Mouse (Mus musculus) heart, embryonic 11.5 days (tissue): Measurements from ENCODE around the gene Tmem80. TPM values are rescaled to one million over a fixed set of nuclear protein-coding genes. Genes with fewer than 3 reads are reported as not detected.

Source experiments
- ATAC-seq: fragments of 200-750 bp; cut with Nextera tagmentation; replicated peaks from 2 replicates; pipeline ENCODE4 v1.8.0; 2017; ENCODE audit warnings: moderate library complexity; ENCODE audit not compliant: insufficient number of reproducible peaks, low FRiP score, low TSS enrichment
- H3K27ac ChIP-seq: fragments of 300-500 bp; sonication (generic); 2 replicates; pipeline ENCODE4 v1.5.1; 2014; ENCODE audit warnings: mild to moderate bottlenecking, low read depth, low read length
- H3K27me3 ChIP-seq: fragments of 300-500 bp; sonication (generic); 2 replicates; pipeline ENCODE4 v1.6.1; 2014; ENCODE audit warnings: mild to moderate bottlenecking, low read length, mixed read lengths; ENCODE audit not compliant: control insufficient read depth, insufficient read depth
- H3K36me3 ChIP-seq: fragments of 300-500 bp; sonication (generic); 2 replicates; pipeline ENCODE4 v1.6.1; 2014; ENCODE audit warnings: mild to moderate bottlenecking, low read length, moderate library complexity, mixed read lengths; ENCODE audit not compliant: control insufficient read depth, insufficient read depth
- H3K4me1 ChIP-seq: fragments of 300-500 bp; sonication (generic); 2 replicates; pipeline ENCODE4 v1.6.1; 2014; ENCODE audit warnings: low read length; ENCODE audit not compliant: control insufficient read depth, insufficient read depth
- H3K4me2 ChIP-seq: fragments of 300-500 bp; sonication (generic); 2 replicates; pipeline ENCODE4 v1.6.1; 2014; ENCODE audit warnings: mild to moderate bottlenecking, moderate library complexity
- H3K4me3 ChIP-seq: fragments of 300-500 bp; sonication (generic); 2 replicates; pipeline ENCODE4 v1.5.1; 2014; ENCODE audit warnings: low read depth, low read length
- H3K9ac ChIP-seq: fragments of 300-500 bp; sonication (generic); 2 replicates; pipeline ENCODE4 v1.6.1; 2014; ENCODE audit warnings: mild to moderate bottlenecking, low read depth, low read length, moderate library complexity
- H3K9me3 ChIP-seq: fragments of 300-500 bp; sonication (generic); replicated peaks from 2 replicates; pipeline ENCODE4 v1.6.1; 2016; ENCODE audit warnings: low read length; ENCODE audit not compliant: control insufficient read depth
- WGBS: fragments of 180-500 bp; shearing (Covaris S2); extraction: QIAGEN DNeasy Blood & Tissue Kit; methylation state at CpG from one replicate; pipeline ENCODE4 v1.1.7; 2014; ENCODE audit not compliant: insufficient replicate concordance; 5-methylcytosine and 5-hydroxymethylcytosine counted together
- polyA plus RNA-seq: library from polyadenylated mRNA; unstranded; fragments of >200 nt; fragmentation: Nextera tagmentation; extraction: Ambion mirVana; gene quantifications from 2 replicates; pipeline ENCODE4 v1.2.1, GENCODE M21; 2014

Tmem80 gene
- polyA plus RNA-seq, 1 experiment from 2014 or later, result 23.6 TPM

- Histone ChIP-seq H3K9me3 (no peaks in the 10 kb centered on the region), H3K4me3 (no peak overlapping the region), H3K9ac (no peak overlapping the region), H3K27ac (no peak overlapping the region), H3K4me2 (no peak overlapping the region), H3K4me1 (peaks cover 1% of the 10 kb centered on the region), H3K27me3 (no peaks in the 10 kb centered on the region), H3K36me3 (no peaks in the 10 kb centered on the region)
- ATAC-seq, result no peak
- WGBS, result 76% methylated on average over 6 of the region's 6 CpGs
These were observed 4.5 kb downstream of the Tmem80 start for GRCm38 (mm10) chr7:141331990-141332389.

GRCm38 (mm10) chr7:141335044-141335579, 7.6 kb downstream of the Tmem80 start:
- ATAC-seq, result no peak
- WGBS, result 78% methylated on average over 2 of the region's 2 CpGs

GRCm38 (mm10) chr7:141335682-141336081, 8.1 kb downstream of the Tmem80 start:
- Histone ChIP-seq H3K36me3 (no peaks in the 10 kb centered on the region), H3K27ac (no peak overlapping the region), H3K4me3 (no peak overlapping the region), H3K4me2 (no peak overlapping the region), H3K27me3 (peaks cover 12% of the 10 kb centered on the region), H3K9ac (no peak overlapping the region), H3K4me1 (peaks cover 9% of the 10 kb centered on the region), H3K9me3 (no peaks in the 10 kb centered on the region)
- WGBS, result 81% methylated on average over 4 of the region's 4 CpGs
- no peak for ATAC-seq

More at GRCm38 (mm10) chr7:141335044-141335579, 7.6 kb downstream of the Tmem80 start:
- H3K4me1 ChIP-seq, result peaks cover 9% of the 10 kb centered on the region
- no peaks in the 10 kb centered on the region for H3K36me3 ChIP-seq
- H3K9ac ChIP-seq, result no peak overlapping the region
- no peak overlapping the region for H3K4me2 ChIP-seq
- H3K27ac ChIP-seq, result no peak overlapping the region
- no peaks in the 10 kb centered on the region for H3K9me3 ChIP-seq
- H3K4me3 ChIP-seq, result no peak overlapping the region
- H3K27me3 ChIP-seq, result peaks cover 12% of the 10 kb centered on the region

GRCm38 (mm10) chr7:141336296-141336695, 8.8 kb downstream of the Tmem80 start:
- Histone ChIP-seq H3K4me1 (peaks cover 9% of the 10 kb centered on the region), H3K9ac (no peak overlapping the region), H3K27ac (no peak overlapping the region), H3K4me3 (no peak overlapping the region), H3K4me2 (no peak overlapping the region), H3K36me3 (no peaks in the 10 kb centered on the region), H3K27me3 (peaks cover 12% of the 10 kb centered on the region), H3K9me3 (no peaks in the 10 kb centered on the region)
- ATAC-seq, result no peak
- WGBS, result 76% methylated on average over 3 of the region's 3 CpGs

GRCm38 (mm10) chr7:141337716-141338416, 10.3 kb downstream of the Tmem80 start:
- peaks cover 9% of the 10 kb centered on the region for H3K4me1 ChIP-seq
- no peaks in the 10 kb centered on the region for H3K9me3 ChIP-seq
- peaks cover 12% of the 10 kb centered on the region for H3K27me3 ChIP-seq
- no peaks in the 10 kb centered on the region for H3K36me3 ChIP-seq
- H3K27ac ChIP-seq, result no peak overlapping the region
- no peak overlapping the region for H3K9ac ChIP-seq
- H3K4me2 ChIP-seq, result no peak overlapping the region
- H3K4me3 ChIP-seq, result no peak overlapping the region
- no peak for ATAC-seq
- 60% methylated on average over 3 of the region's 3 CpGs for WGBS

- H3K36me3 ChIP-seq, result no peaks in the 10 kb centered on the region
- H3K9ac ChIP-seq, result peak within 1 kb of the TSS; percentile 52; the same call in 1 of the 2 replicates
- no peak for ATAC-seq
- peaks cover 12% of the 10 kb centered on the region for H3K27me3 ChIP-seq
- peak within 1 kb of the TSS; percentile 71 for H3K4me2 ChIP-seq
- 4% methylated on average over 23 of the region's 23 CpGs for WGBS
- no peak within 1 kb of the TSS for H3K27ac ChIP-seq
- no peaks in the 10 kb centered on the region for H3K9me3 ChIP-seq
- H3K4me1 ChIP-seq, result peaks cover 9% of the 10 kb centered on the region
- H3K4me3 ChIP-seq, result peak within 1 kb of the TSS; percentile 27
These were observed 11.1 kb downstream of the Tmem80 start, which contains the start of gene Eps8l2 for GRCm38 (mm10) chr7:141338576-141339131. Gene Eps8l2 (plus strand): TSS chr7:141338880.

GRCm38 (mm10) chr7:141339215-141339920, 11.8 kb downstream of the Tmem80 start:
- peak overlapping the region; percentile 52; the same call in 1 of the 2 replicates for H3K9ac ChIP-seq
- 35% methylated on average over 20 of the region's 20 CpGs for WGBS
- H3K4me1 ChIP-seq, result peaks cover 9% of the 10 kb centered on the region
- H3K9me3 ChIP-seq, result no peaks in the 10 kb centered on the region
- H3K27ac ChIP-seq, result no peak overlapping the region
- H3K36me3 ChIP-seq, result no peaks in the 10 kb centered on the region
- peak overlapping the region; percentile 71 for H3K4me2 ChIP-seq
- H3K4me3 ChIP-seq, result peak overlapping the region; percentile 27
- ATAC-seq, result no peak
- H3K27me3 ChIP-seq, result peaks cover 12% of the 10 kb centered on the region

- WGBS, result 72% methylated on average over 7 of the region's 7 CpGs
- no peaks in the 10 kb centered on the region for H3K36me3 ChIP-seq
- ATAC-seq, result no peak
- H3K4me1 ChIP-seq, result peaks cover 9% of the 10 kb centered on the region
- no peak overlapping the region for H3K4me3 ChIP-seq
- H3K9ac ChIP-seq, result no peak overlapping the region
- H3K27ac ChIP-seq, result no peak overlapping the region
- H3K9me3 ChIP-seq, result no peaks in the 10 kb centered on the region
- no peak overlapping the region for H3K4me2 ChIP-seq
- peaks cover 12% of the 10 kb centered on the region for H3K27me3 ChIP-seq
These were observed 12.5 kb downstream of the Tmem80 start for GRCm38 (mm10) chr7:141340023-141340422.
